Mouse (Mus musculus) kidney, embryonic 16.5 days (tissue): Measurements from ENCODE around the gene Slc47a2. TPM values are rescaled to one million over a fixed set of nuclear protein-coding genes. Genes with fewer than 3 reads are reported as not detected.

Experiments used
- ATAC-seq: fragments of 200-750 bp; cut with Nextera tagmentation; 2 replicates; pipeline ENCODE4 v1.8.0; 2017; ENCODE audit warnings: moderate TSS enrichment; ENCODE audit not compliant: low FRiP score, low TSS enrichment
- H3K27ac ChIP-seq: fragments of 300-500 bp; sonication (generic); 2 replicates; pipeline ENCODE4 v1.5.1; 2014; ENCODE audit warnings: low read length
- H3K27me3 ChIP-seq: fragments of 300-500 bp; sonication (generic); 2 replicates; pipeline ENCODE4 v1.6.1; 2014; ENCODE audit warnings: low read length, control low read depth, mixed read lengths; ENCODE audit not compliant: insufficient read depth
- H3K36me3 ChIP-seq: fragments of 300-500 bp; sonication (generic); 2 replicates; pipeline ENCODE4 v1.6.1; 2014; ENCODE audit warnings: low read length, control low read depth, mixed read lengths; ENCODE audit not compliant: insufficient read depth
- H3K4me1 ChIP-seq: fragments of 300-500 bp; sonication (generic); 2 replicates; pipeline ENCODE4 v1.6.1; 2014; ENCODE audit warnings: low read length, control low read depth, mixed read lengths; ENCODE audit not compliant: insufficient read depth
- H3K4me2 ChIP-seq: fragments of 300-500 bp; sonication (generic); replicated peaks from 2 replicates; pipeline ENCODE4 v1.6.1; 2014; ENCODE audit warnings: low read depth, low read length
- H3K4me3 ChIP-seq: fragments of 300-500 bp; sonication (generic); 2 replicates; pipeline ENCODE4 v1.5.1; 2014; ENCODE audit warnings: mild to moderate bottlenecking, low read length
- H3K9ac ChIP-seq: fragments of 300-500 bp; sonication (generic); replicated peaks from 2 replicates; pipeline ENCODE4 v1.6.1; 2014; ENCODE audit warnings: low read length
- H3K9me3 ChIP-seq: fragments of 300-500 bp; sonication (generic); 2 replicates; pipeline ENCODE4 v1.6.1; 2016; ENCODE audit warnings: low read length, control low read depth
- WGBS: fragments of 180-500 bp; shearing (Covaris S2); extraction: QIAGEN DNeasy Blood & Tissue Kit; methylation state at CpG from one replicate; pipeline ENCODE4 v1.1.7; 2014; 5-methylcytosine and 5-hydroxymethylcytosine counted together
- polyA plus RNA-seq: library from polyadenylated mRNA; unstranded; fragments of >200 nt; fragmentation: Nextera tagmentation; extraction: Ambion mirVana; gene quantifications from 2 replicates; pipeline ENCODE4 v1.2.1, GENCODE M21; 2015

Gene Slc47a2
- polyA plus RNA-seq, 1 experiment from 2014 or later, result 0.10 TPM

GRCm38 (mm10) chr11:61275106-61275505, 67.6 kb downstream of the Slc47a2 start:
- no peak overlapping the region for H3K4me2 ChIP-seq
- H3K9me3 ChIP-seq, result no peaks in the 10 kb centered on the region
- H3K27me3 ChIP-seq, result no peaks in the 10 kb centered on the region
- H3K9ac ChIP-seq, result no peak overlapping the region
- H3K4me1 ChIP-seq, result no peaks in the 10 kb centered on the region
- H3K4me3 ChIP-seq, result no peak overlapping the region
- no peak overlapping the region for H3K27ac ChIP-seq
- H3K36me3 ChIP-seq, result no peaks in the 10 kb centered on the region
- WGBS, result 74% methylated on average over 8 of the region's 8 CpGs
- ATAC-seq, result no peak

DNA sequence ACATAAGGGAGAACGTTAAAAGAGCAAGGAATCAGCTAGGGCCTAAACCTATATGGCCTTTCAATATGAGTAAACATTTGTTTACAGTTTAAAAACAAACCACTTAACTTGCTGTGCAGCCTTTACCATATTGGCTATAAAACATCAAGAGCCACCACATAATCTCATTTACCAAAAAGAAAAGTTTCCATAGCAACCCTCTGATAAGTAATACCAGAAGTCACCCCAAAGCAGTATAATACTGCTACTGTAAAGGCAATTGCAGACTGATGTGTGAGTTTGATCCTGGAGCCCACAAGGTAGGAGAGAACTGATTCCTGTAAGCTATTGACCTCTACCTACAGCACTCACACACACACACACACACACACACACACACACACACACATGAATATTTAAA, 68.2 kb downstream of the Slc47a2 start:
- WGBS, result 90% methylated on average over 1 of the region's 1 CpGs
- Histone ChIP-seq H3K4me2 (no peak overlapping the region), H3K4me3 (no peak overlapping the region), H3K9ac (no peak overlapping the region), H3K36me3 (no peaks in the 10 kb centered on the region), H3K4me1 (no peaks in the 10 kb centered on the region), H3K27me3 (no peaks in the 10 kb centered on the region), H3K9me3 (no peaks in the 10 kb centered on the region), H3K27ac (no peak overlapping the region)
- ATAC-seq, result no peak

DNA sequence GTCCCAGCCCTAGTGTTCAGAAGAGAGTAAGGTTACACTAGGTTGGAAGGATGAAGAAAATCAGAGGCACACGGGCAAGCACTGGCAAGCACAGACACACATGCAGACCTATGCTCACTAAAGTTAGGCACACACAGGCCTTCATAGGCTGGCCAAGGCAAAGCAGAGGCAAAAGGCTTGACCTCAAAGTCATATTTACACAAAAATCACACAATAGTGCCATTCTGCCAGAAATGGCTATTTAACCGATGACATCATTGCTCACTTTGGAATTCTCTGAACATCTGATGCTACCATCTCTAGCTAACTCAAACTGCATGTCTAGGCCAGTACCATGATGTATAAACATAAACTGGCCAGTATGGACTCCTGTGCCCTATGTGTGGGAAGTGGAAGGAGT, 68.7 kb downstream of the Slc47a2 start:
- no peak overlapping the region for H3K27ac ChIP-seq
- no peak overlapping the region for H3K4me3 ChIP-seq
- no peak overlapping the region for H3K4me2 ChIP-seq
- no peaks in the 10 kb centered on the region for H3K9me3 ChIP-seq
- no peaks in the 10 kb centered on the region for H3K4me1 ChIP-seq
- no peaks in the 10 kb centered on the region for H3K27me3 ChIP-seq
- no peak overlapping the region for H3K9ac ChIP-seq
- no peaks in the 10 kb centered on the region for H3K36me3 ChIP-seq
- 87% methylated on average over 2 of the region's 2 CpGs for WGBS
- ATAC-seq, result no peak

GRCm38 (mm10) chr11:61271612-61272011, 71.0 kb downstream of the Slc47a2 start:
- Histone ChIP-seq H3K4me2 (no peak overlapping the region), H3K27me3 (no peaks in the 10 kb centered on the region), H3K4me1 (0 out of 2 replicates have a peak, but pooled peaks cover 5% of the 10 kb centered on the region), H3K27ac (no peak overlapping the region), H3K4me3 (no peak overlapping the region), H3K36me3 (no peaks in the 10 kb centered on the region), H3K9me3 (no peaks in the 10 kb centered on the region), H3K9ac (no peak overlapping the region)
- ATAC-seq, result no peak

GRCm38 (mm10) chr11:61270406-61270805, 72.3 kb downstream of the Slc47a2 start:
- H3K9ac ChIP-seq, result no peak overlapping the region
- no peaks in the 10 kb centered on the region for H3K36me3 ChIP-seq
- ATAC-seq, result no peak
- H3K4me2 ChIP-seq, result no peak overlapping the region
- H3K9me3 ChIP-seq, result no peaks in the 10 kb centered on the region
- H3K4me3 ChIP-seq, result no peak overlapping the region
- peaks cover 9% of the 10 kb centered on the region; the same call in 1 of the 2 replicates for H3K4me1 ChIP-seq
- 82% methylated on average over 5 of the region's 5 CpGs for WGBS
- H3K27ac ChIP-seq, result no peak overlapping the region
- no peaks in the 10 kb centered on the region for H3K27me3 ChIP-seq

DNA sequence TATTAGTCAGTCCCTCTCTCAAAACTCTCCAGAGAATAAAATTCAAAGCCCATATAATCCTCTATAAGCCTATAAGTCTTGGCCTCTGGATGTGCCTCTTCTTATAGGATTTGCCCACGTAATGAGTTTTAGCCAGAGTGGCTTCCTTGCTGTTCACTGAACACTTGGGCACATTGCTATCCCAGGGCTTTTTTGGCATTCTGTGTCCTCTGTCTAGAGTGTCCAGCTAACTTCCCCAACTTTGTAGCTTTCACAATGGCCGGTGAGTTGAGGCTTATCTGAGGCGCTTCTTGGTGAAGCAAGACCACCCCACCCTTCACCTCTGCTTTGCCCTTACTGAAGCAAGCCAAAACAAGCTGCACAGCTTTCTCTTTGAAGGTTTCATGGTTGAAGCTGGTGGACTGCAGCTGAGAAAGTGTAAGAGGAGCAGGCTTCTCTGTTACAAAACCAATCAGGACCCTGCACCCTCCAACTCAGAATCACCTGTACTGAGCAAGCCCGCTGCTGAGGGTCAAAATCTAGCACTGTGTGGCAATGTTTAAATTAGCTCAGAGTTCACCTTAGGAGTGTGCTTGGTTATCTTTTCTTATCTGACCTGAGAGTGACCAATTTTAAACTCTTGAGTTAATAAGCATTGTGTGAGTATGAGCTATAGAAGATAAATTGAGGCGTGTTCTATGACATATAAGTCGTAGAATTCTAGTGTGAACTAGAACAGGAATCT, 73.9 kb downstream of the Slc47a2 start:
- WGBS, result 92% methylated on average over 6 of the region's 6 CpGs
- H3K4me2 ChIP-seq, result no peak overlapping the region
- ATAC-seq, result no peak
- peaks cover 4% of the 10 kb centered on the region; the same call in 1 of the 2 replicates for H3K36me3 ChIP-seq
- no peak overlapping the region for H3K9ac ChIP-seq
- no peaks in the 10 kb centered on the region for H3K9me3 ChIP-seq
- H3K4me1 ChIP-seq, result peaks cover 9% of the 10 kb centered on the region; the same call in 1 of the 2 replicates
- H3K4me3 ChIP-seq, result no peak overlapping the region
- no peak overlapping the region for H3K27ac ChIP-seq
- H3K27me3 ChIP-seq, result no peaks in the 10 kb centered on the region

GRCm38 (mm10) chr11:61266551-61267533, 75.8 kb downstream of the Slc47a2 start, which contains the start of gene Aldh3a2:
Aldh3a2 (minus strand) TSS chr11:61267464.
- Histone ChIP-seq H3K9me3 (no peaks in the 10 kb centered on the region), H3K27me3 (no peaks in the 10 kb centered on the region), H3K36me3 (peaks cover 17% of the 10 kb centered on the region; the same call in 1 of the 2 replicates), H3K4me3 (peak within 1 kb of the TSS; percentile 76), H3K9ac (peak within 1 kb of the TSS; percentile 87), H3K4me2 (peak within 1 kb of the TSS; percentile 79), H3K4me1 (peaks cover 9% of the 10 kb centered on the region; the same call in 1 of the 2 replicates), H3K27ac (peak within 1 kb of the TSS; percentile 94)
- WGBS, result 1% methylated on average over 56 of the region's 58 CpGs
- peak; percentile 99 for ATAC-seq

- Histone ChIP-seq H3K4me2 (no peak overlapping the region), H3K27ac (no peak overlapping the region), H3K9me3 (no peaks in the 10 kb centered on the region), H3K4me3 (no peak overlapping the region), H3K9ac (no peak overlapping the region), H3K27me3 (no peaks in the 10 kb centered on the region), H3K36me3 (peaks cover 39% of the 10 kb centered on the region), H3K4me1 (peaks cover 9% of the 10 kb centered on the region; the same call in 1 of the 2 replicates)
- no peak for ATAC-seq
- WGBS, result 89% methylated on average over 1 of the region's 1 CpGs
Observed at GRCm38 (mm10) chr11:61263841-61264240, 78.8 kb downstream of the Slc47a2 start.

GRCm38 (mm10) chr11:61262516-61262915, 80.1 kb downstream of the Slc47a2 start:
- Histone ChIP-seq H3K9me3 (no peaks in the 10 kb centered on the region), H3K4me3 (no peak overlapping the region), H3K9ac (no peak overlapping the region), H3K36me3 (peaks cover 49% of the 10 kb centered on the region), H3K4me1 (peaks cover 5% of the 10 kb centered on the region; the same call in 1 of the 2 replicates), H3K4me2 (no peak overlapping the region), H3K27me3 (no peaks in the 10 kb centered on the region), H3K27ac (no peak overlapping the region)
- ATAC-seq, result no peak
- 95% methylated on average over 14 of the region's 14 CpGs for WGBS
